10 mouse cellular contexts compared by ENCODE assay signal in genomic region chr2:122558317-122558716, GRCm38 (mm10). TPM values are rescaled to one million over a fixed set of nuclear protein-coding genes. Genes with fewer than 3 reads are reported as not detected.
DNase-seq lines count a peak whose midpoint lies in the region; ATAC-seq and TF ChIP-seq lines count a peak whose summit lies in the region.
"Had no signal": no experiment of that assay in that cellular context is flagged by ENCODE, and none has a peak within 500 bp of the region (broad histone marks: within the 10 kb centered on the region; RNA-seq: fewer than 3 reads in every experiment).

No protein-coding gene starts in this region.

- H3K27ac ChIP-seq in hindbrain, postnatal 0 days, result no peak overlapping the region
- no peak overlapping the region for H3K27ac ChIP-seq in hindbrain, embryonic 16.5 days (ENCODE audit: low read depth, low read length)
- no peak overlapping the region for H3K27ac ChIP-seq in forebrain, embryonic 10.5 days
- H3K27ac ChIP-seq: embryonic facial prominence, embryonic 13.5 days; limb, embryonic 13.5 days had no signal

- peak; percentile 69 for TF ChIP-seq CTCF in hindbrain, postnatal 0 days (IDR thresholded peaks at IDR 0.05; ENCODE audit: low read depth)

- no peaks in the 10 kb centered on the region for H3K27me3 ChIP-seq in hindbrain, postnatal 0 days (ENCODE audit: insufficient read depth, low read length)
- no peaks in the 10 kb centered on the region for H3K27me3 ChIP-seq in hindbrain, embryonic 16.5 days (replicated peaks; ENCODE audit: control insufficient read depth, insufficient read depth, low read length)
- no peaks in the 10 kb centered on the region for H3K27me3 ChIP-seq in forebrain, embryonic 10.5 days (ENCODE audit: poor library complexity, severe bottlenecking)
- H3K27me3 ChIP-seq: embryonic facial prominence, embryonic 13.5 days; limb, embryonic 13.5 days had no signal

- no peak overlapping the region for H3K9ac ChIP-seq in hindbrain, postnatal 0 days (replicated peaks; ENCODE audit: low read length)
- H3K9ac ChIP-seq in hindbrain, embryonic 16.5 days (ENCODE audit: low read depth, low read length), result no peak overlapping the region
- H3K9ac ChIP-seq: embryonic facial prominence, embryonic 13.5 days; limb, embryonic 13.5 days had no signal

- no peaks in the 10 kb centered on the region for H3K9me3 ChIP-seq in hindbrain, postnatal 0 days (ENCODE audit: low read length)
- no peaks in the 10 kb centered on the region; the same call in 1 of the 2 replicates for H3K9me3 ChIP-seq in hindbrain, embryonic 16.5 days (ENCODE audit: control insufficient read depth, low read length)
- H3K9me3 ChIP-seq in forebrain, embryonic 10.5 days, result no peaks in the 10 kb centered on the region
- H3K9me3 ChIP-seq: embryonic facial prominence, embryonic 13.5 days; limb, embryonic 13.5 days had no signal

- H3K4me3 ChIP-seq in hindbrain, postnatal 0 days (ENCODE audit: low read length), result no peak overlapping the region
- no peak overlapping the region for H3K4me3 ChIP-seq in hindbrain, embryonic 16.5 days (ENCODE audit: low read length)
- H3K4me3 ChIP-seq in forebrain, embryonic 10.5 days, result no peak overlapping the region
- H3K4me3 ChIP-seq: embryonic facial prominence, embryonic 13.5 days; limb, embryonic 13.5 days had no signal

- WGBS in hindbrain, postnatal 0 days, result 22% methylated on average over 2 of the region's 2 CpGs
- 19% methylated on average over 2 of the region's 2 CpGs for WGBS in hindbrain, embryonic 16.5 days
- WGBS in forebrain, embryonic 10.5 days, result 33% methylated on average over 2 of the region's 2 CpGs

- no peak for ATAC-seq in hindbrain, postnatal 0 days
- no peak for ATAC-seq in hindbrain, embryonic 16.5 days

- H3K36me3 ChIP-seq in hindbrain, postnatal 0 days (ENCODE audit: insufficient read depth, low read length), result no peaks in the 10 kb centered on the region
- H3K36me3 ChIP-seq in hindbrain, embryonic 16.5 days (ENCODE audit: control insufficient read depth, insufficient read depth, low read length), result no peaks in the 10 kb centered on the region
- no peaks in the 10 kb centered on the region for H3K36me3 ChIP-seq in forebrain, embryonic 10.5 days (replicated peaks)
- H3K36me3 ChIP-seq: embryonic facial prominence, embryonic 13.5 days; limb, embryonic 13.5 days had no signal

- H3K4me2 ChIP-seq in hindbrain, postnatal 0 days (ENCODE audit: low read depth, low read length), result no peak overlapping the region
- H3K4me2 ChIP-seq in hindbrain, embryonic 16.5 days (ENCODE audit: low read length), result no peak overlapping the region
- H3K4me2 ChIP-seq: embryonic facial prominence, embryonic 13.5 days; limb, embryonic 13.5 days had no signal

- no peaks in the 10 kb centered on the region for H3K4me1 ChIP-seq in hindbrain, postnatal 0 days (ENCODE audit: insufficient read depth, low read length)
- H3K4me1 ChIP-seq in hindbrain, embryonic 16.5 days (ENCODE audit: control insufficient read depth, insufficient read depth, low read depth, low read length), result no peaks in the 10 kb centered on the region
- no peaks in the 10 kb centered on the region for H3K4me1 ChIP-seq in forebrain, embryonic 10.5 days
- H3K4me1 ChIP-seq: embryonic facial prominence, embryonic 13.5 days; limb, embryonic 13.5 days had no signal

- DNase-seq in hindbrain, postnatal 0 days (ENCODE audit: low spot score), result peak; percentile 74
- DNase-seq in 3T3-L1 (ENCODE audit: low read depth, low spot score), result peak; percentile 69
- DNase-seq in CD8-positive naive resting alpha-beta T cell, adult 2 months (ENCODE audit: low read depth in 2 of 2, low spot score in 2 of 2), result peak; percentile 38 to 42
- DNase-seq in c-Kit-positive CD71-negative TER-119-negative erythroid progenitor cells, embryonic 14.5 days (ENCODE audit: low read depth), result peak; percentile 14
- peak; percentile 45 for DNase-seq in layer of hippocampus, adult 9-11 months
- peak; percentile 47 to 74 for DNase-seq in right cerebral cortex, adult 2 months (ENCODE audit: low spot score in 2 of 2)
- DNase-seq in forebrain, embryonic 10.5 days (ENCODE audit: extremely low spot score, low spot score), result no peak

RNA-seq across cellular contexts. Expression of gene Gatm, which starts 52.8 kb away (rescaled TPM):
- 42.7 and 44.0 TPM in 2 replicates for total RNA-seq in hindbrain, postnatal 0 days (2014; rRNA removed)
- polyA plus RNA-seq in hindbrain, postnatal 0 days (2015; fragmentation: Nextera tagmentation; extraction: Ambion mirVana), result 72.9 and 78.1 TPM in 2 replicates
- polyA plus RNA-seq in hindbrain, embryonic 16.5 days (2015; fragmentation: Nextera tagmentation; extraction: Ambion mirVana), result 59.9 and 61.8 TPM in 2 replicates
- 17.7 and 19.0 TPM in 2 replicates for polyA plus RNA-seq in forebrain, embryonic 10.5 days (2016; fragmentation: Nextera tagmentation; extraction: Ambion mirVana)
